Mouse (Mus musculus) kidney, postnatal 4 days (tissue): ENCODE results near the gene Ogn.

Source experiments
- DNase-seq, 2 experiments: peaks; one replicate each; pipeline ENCODE4 v3.0.0; 2021; ENCODE audit warnings: mixed read lengths in 2 of 2

Gene Ogn

DNA sequence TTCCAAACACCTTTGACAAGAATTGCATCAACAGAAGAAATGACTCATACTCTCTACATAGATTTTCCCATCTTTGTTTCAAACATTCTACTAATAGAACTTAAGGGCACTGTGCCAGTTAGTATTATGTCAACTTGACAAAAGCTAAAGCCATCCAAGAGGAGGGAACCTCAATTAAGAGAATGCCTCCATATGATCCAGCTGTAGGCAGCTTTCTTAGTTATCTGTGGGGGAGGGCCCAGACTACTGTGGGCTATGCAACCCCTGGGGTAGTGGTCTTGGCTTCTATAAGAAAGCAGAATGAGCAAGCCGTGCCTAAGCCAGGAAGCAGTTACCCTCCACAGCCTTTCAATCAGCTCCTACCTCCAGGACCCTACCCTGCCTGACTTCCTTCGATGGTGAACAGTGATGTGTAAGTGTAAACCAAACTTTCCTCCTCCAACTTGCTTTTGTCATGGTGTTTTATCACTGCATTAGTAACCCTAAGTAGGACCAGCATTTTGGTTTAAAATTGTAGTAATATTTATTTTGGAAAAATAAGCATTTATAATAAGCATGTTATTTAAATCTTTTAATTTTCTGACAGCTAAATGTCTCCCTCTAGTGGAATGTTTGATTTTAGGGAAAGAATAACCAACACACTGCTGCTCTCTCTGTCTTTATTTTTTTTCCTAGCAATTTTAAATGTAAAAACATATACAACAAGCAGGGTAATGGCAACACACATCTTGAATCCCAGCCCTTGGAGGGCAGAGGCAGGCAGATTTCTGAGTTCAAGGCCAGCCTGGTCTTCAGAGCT, 37.1 kb downstream of the Ogn start:
- DNase-seq = peak in 1 of 2 experiments; percentile 8

DNA sequence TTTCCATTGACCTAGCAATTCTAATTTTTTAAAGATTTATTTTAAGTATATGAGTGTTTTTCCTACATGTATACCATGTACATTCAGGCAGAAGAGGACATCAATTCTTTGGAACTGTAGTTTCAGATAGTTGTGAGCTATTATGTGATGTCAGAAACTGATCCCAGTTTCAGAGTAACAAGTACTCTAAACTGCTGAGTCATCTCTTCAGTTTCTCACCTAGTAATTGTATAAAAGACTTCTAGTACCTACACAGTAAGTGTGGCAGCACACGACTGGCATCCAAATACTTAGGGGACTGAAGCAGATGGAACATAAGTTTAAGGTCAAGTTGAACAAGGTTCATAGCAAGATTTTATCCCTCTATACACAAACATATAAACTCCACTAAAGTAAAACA, 38.2 kb downstream of the Ogn start:
- no peak for DNase-seq

DNA sequence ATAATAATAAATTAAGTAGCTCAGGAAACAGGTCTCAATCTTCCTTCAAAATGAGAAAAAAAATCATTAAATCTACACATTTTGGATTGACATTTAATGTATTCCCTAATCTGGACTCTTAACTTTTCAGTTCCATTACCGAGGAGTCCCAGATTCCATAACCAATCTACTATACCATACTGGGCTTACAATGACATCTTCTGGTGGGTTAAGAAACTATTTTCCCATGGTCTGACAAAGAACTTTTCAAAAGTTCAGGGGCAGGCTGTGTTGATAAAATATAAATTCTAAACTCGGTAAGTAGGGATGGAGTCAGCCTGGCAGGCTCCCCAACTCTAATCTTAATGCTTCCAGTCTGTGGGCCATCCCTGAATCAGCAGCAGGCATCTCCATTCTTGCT, 43.3 kb downstream of the Ogn start:
- no peak for DNase-seq

DNA sequence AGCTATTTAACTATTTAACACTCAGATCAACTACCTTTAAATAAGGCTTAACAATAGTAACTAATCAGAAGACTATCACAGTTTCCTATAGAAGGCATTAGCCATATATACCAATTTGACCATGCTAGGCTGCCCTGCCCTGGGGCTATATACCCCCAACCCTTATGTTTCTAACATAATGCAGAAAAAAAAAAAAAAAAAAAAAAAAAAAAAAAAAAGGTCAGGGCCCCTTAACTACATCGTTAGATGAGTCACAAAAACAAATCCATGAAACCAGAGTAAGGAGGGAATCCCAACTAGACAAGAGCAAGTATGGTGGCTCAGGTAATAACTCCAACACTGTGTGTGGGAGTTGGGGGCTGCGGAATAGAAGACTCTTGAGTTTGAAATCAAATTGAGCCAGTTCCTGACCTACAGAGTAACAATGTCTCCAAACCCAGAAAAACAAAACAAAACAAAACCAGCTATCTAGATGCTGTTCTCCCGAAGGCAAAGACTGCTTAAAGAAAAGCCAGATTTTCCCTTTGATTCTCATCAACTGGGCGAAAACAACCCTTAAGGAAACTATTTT, 44.0 kb downstream of the Ogn start:
- no peak for DNase-seq

DNA sequence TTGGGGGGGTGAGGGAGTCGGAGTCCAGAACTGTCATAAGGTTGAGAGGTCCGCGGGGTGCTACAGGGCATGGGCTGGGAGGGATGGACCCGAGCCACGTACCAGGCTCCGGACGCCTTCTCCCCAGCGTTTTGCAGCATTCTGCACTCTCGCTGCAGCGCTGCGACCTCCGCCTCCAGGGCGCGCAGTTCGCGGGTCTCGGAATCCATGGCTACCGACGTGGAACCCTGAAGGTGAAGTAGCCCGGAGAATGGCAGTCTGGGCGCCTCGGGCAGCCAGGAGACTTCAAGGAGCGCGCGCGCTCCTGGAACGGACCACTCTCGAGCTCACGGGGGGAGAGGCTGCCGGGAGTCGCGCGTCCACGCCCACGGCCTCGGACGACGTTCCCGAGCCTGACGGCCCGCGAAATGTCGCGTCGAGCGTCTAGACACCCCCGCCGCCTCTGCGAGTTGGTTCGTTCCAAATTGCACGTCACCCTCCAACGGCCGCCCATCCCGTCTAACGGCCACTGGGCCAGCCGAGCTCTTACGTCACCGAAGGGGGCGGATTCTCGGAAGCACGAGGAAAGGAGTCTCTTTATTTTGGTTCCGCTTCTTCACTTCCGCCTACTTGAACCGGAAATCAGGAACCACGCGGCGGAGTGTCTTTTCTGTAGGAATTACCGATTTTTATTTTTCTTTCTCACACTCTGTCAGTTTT, 44.8 kb downstream of the Ogn start, which contains the start of the genes Cenpp and Nol8:
Gene Cenpp, minus strand, starts transcription at position 305 of the 699 bp plus-strand sequence.
Gene Nol8, plus strand, starts transcription at position 598 of the 699 bp plus-strand sequence.
- DNase-seq = peak; percentile 100

DNA sequence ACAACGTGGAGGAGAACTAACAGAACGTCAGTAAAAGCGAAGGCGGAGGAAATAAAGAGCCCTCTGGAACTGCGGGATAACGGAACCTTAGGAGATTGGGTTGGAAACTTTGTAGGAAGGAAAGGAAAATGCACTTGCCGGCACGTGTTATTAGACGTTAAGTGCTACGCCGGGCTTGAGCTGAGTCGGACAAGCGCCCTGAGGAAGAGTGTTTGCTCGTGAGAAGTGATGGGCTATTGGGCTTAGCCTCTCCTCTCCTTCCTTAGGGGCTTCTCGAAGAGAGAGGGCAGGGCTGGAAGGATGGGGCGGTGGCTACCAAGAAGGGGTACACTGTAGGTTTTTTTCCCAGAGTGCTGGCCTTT, 45.3 kb downstream of the Ogn start:
- DNase-seq = peak in 1 of 2 experiments; percentile 62
